Mouse (Mus musculus) liver (tissue): Measurements from ENCODE around the gene Nup214.

Source experiments
- DNase-seq: peaks from one replicate; pipeline ENCODE4 v3.0.0-alpha.2; 2020; ENCODE audit warnings: mixed read lengths

Nup214 gene

GRCm38 (mm10) chr2:32077744-32078143 is 103.5 kb downstream of the Nup214 start:
- no peak for DNase-seq

- DNase-seq = peak; percentile 52
Observed at GRCm38 (mm10) chr2:32078522-32078921, 104.3 kb downstream of the Nup214 start.

- no peak for DNase-seq
Observed at GRCm38 (mm10) chr2:32079191-32079725, 105.0 kb downstream of the Nup214 start.

DNA sequence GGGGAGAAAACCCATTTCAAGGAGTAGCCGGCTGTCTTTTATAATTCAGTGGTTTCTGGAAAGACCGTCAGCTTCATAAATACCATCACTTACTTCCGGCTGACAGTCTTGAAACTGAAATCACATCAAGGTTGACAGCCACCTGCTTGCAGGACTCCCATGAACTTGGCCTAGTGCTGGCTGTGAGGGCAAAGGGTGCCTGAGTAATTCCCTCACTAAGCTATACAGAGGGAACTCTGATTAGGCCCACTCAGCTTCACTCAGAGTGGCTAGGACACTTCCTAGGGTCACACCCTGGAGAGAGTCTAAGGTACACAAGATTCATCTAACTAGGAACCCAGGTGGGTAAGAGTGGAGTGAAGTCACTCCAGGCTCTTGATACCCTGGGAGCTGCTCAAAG is 106.4 kb downstream of the Nup214 start:
- no peak for DNase-seq

DNA sequence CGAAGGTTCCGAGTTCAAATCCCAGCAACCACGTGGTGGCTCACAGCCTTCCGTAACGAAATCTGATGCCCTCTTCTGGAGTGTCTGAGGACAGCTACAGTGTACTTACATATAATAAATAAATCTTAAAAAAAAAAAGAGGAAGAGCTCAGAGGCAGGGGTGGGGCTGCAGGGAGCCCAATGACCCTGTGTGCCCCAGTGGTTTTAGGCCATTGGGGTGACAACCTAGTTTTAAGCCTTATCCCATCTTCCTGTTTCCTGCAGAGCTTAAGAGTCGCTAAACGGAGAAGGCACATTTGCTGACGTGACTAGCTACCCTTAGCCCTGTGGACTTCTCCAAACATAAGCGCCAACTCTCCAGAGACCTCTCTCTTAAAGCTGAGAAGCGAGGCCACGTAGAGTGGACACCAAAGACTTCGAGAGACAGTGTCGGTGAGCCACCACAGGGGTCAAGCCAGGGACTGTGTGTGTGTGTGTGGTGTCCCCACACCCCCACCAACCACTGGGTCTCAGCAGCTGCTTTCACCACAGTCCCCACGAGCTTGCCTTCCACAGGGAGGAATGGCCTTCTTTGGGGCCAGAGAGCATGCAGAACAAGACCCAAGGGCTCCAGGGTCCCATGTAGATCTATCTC is 107.2 kb downstream of the Nup214 start:
- peak; percentile 28 for DNase-seq

GRCm38 (mm10) chr2:32082229-32082628 is 108.0 kb downstream of the Nup214 start:
- peak; percentile 23 for DNase-seq

GRCm38 (mm10) chr2:32083159-32084011 is 109.1 kb downstream of the Nup214 start:
- peak; percentile 83 for DNase-seq

GRCm38 (mm10) chr2:32084111-32084871 is 110.1 kb downstream of the Nup214 start, which contains the start of gene Fam78a:
TSS of gene Fam78a (minus strand) at chr2:32084857.
- peak; percentile 79 for DNase-seq

GRCm38 (mm10) chr2:32084872-32085199 is 110.6 kb downstream of the Nup214 start:
- DNase-seq = no peak

- peak; percentile 88 for DNase-seq
Observed at GRCm38 (mm10) chr2:32085231-32085630, 111.0 kb downstream of the Nup214 start.

DNA sequence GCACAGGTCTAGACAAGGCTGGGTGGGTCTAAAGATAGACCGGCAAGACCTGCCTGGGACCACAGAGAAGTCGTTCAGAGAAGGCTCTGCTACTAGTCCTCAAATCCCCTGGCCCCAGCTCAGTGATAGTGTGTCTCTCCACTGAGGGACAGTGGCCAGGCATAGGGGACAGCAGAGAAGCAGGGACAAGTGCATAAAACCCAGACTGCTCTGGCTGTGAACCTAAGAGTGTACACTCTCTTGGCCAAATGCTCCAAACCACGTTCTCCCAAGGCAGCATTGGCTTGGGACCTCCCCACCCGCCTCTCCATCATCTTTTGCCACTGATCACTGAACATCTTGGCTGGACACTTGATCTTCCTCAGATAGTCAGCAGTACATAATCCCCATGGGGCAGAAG is 113.4 kb downstream of the Nup214 start:
- no peak for DNase-seq

DNA sequence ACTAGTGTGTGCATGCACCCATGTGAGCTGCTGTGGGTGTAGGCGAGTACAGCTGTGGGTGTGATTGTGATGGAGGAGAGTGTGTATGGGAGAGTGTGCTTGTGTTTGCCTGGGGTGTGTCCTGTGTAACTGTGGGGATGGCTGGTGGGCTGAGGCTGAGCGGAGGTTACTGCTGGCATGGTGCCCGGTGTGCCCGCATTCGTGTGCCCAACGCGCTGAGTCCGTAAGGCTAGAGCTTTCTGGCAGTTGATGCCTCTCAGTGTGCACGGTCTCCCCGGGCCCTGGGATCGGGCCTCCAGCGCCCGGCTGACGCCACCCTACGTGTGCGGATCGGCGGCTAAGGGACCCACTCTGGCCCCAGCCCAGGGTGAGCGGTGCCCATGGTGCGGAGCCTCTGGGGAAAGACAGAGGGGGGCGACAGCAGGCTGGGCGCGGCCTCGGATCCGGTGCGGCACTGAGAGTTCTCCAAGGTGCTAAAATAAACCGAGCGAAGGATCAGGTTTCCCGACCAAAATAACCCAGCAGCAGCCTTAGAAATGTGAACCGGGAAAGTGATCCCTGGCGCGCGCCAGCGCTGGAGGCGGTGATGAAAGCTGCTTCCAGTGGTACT is 114.2 kb downstream of the Nup214 start:
- no peak for DNase-seq

DNA sequence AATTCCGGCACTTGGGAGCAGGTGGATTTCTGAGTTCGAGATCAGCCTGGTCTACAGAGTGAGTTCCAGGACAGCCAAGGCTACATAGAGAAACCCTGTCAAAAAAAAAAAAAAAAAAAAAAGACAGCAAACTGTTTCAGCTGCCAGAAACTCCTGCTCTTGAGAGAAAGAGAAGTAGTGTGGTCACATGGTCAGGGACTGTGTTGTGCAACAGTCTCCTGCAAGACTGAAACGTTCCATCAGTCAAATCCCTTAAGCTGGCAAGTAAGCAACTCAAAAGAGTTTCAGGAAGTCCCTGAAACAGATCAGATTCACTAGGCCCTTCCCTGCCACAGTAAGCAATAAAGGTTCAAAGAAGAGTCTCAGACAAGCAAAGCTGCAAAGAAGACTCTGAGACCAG is 115.4 kb downstream of the Nup214 start:
- DNase-seq = no peak

GRCm38 (mm10) chr2:32090145-32090544 is 115.9 kb downstream of the Nup214 start:
- no peak for DNase-seq

GRCm38 (mm10) chr2:32091956-32092355 is 117.7 kb downstream of the Nup214 start:
- no peak for DNase-seq

DNA sequence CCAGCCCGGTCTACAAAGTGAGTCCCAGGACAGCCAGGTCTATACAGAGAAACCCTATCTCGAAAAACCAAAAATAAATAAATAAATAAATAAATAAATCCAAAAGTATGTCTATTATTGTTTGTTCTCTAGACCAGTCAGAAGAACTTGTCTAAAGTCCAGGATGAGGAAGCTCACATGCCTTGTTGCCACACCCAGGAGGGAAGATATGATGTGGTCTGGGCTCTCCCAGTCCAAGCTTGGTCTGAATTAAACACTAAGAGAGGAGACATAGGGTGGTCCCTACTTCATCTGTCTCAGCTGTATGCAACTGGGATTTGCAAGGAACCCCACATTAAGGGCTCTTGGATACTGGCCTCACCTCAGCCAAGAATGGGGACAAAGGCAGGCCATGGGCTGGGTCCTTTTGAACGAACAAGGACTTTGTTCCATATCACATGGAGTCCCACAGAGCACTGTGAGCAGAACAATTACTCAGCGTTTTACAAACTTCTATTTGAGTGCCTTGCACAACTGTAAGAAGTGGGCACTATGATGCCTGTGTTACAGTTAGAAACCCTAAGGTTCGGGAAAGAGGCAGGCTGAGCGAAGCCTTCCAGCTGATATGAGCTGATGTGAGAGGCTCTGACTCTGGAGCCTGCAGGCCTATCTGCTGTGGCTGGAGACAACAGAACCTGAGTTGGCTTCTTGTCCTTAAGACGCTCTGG is 119.9 kb downstream of the Nup214 start:
- no peak for DNase-seq

- peak; percentile 60 for DNase-seq
Observed at GRCm38 (mm10) chr2:32095351-32096121, 121.3 kb downstream of the Nup214 start, which contains the start of gene Plpp7. TSS of gene Plpp7 (plus strand) at chr2:32095528.

GRCm38 (mm10) chr2:32096122-32096420 is 121.8 kb downstream of the Nup214 start:
- no peak for DNase-seq

GRCm38 (mm10) chr2:32102944-32103343 is 128.7 kb downstream of the Nup214 start:
- no peak for DNase-seq

- DNase-seq = no peak
Observed at GRCm38 (mm10) chr2:32103557-32103956, 129.3 kb downstream of the Nup214 start.
